Mouse (Mus musculus) heart, adult 2 months (tissue): ENCODE measurements around the gene Coq2. TPM values are rescaled to one million over a fixed set of nuclear protein-coding genes. Genes with fewer than 3 reads are reported as not detected.

Experiments used
- DNase-seq, 2 experiments: peaks; one replicate each; pipeline ENCODE4 v3.0.0; 2021
- H3K27ac ChIP-seq: fragments of 200-600 bp; 2 replicates; pipeline ENCODE4 v1.8.1; 2022
- H3K27me3 ChIP-seq: fragments of 200-500 bp; 2 replicates; pipeline ENCODE4 v1.6.1; 2012; ENCODE audit warnings: mild to moderate bottlenecking, low read length, inconsistent platforms, mixed read lengths; ENCODE audit not compliant: control insufficient read depth, insufficient read depth
- H3K36me3 ChIP-seq: fragments of 200-500 bp; 2 replicates; pipeline ENCODE4 v1.6.1; 2012; ENCODE audit warnings: low read length, inconsistent platforms; ENCODE audit not compliant: control insufficient read depth, insufficient read depth
- H3K4me1 ChIP-seq: fragments of 200-500 bp; 2 replicates; pipeline ENCODE4 v1.6.1; 2011; ENCODE audit warnings: low read length; ENCODE audit not compliant: control insufficient read depth, insufficient read depth
- H3K4me3 ChIP-seq: fragments of 200-600 bp; 2 replicates; pipeline ENCODE4 v1.8.1; 2022
- H3K79me2 ChIP-seq: fragments of 200-500 bp; replicated peaks from 2 replicates; pipeline ENCODE4 v1.6.1; 2012; ENCODE audit warnings: mild to moderate bottlenecking, inconsistent platforms, low read length, moderate library complexity, mixed read lengths; ENCODE audit not compliant: control insufficient read depth, insufficient read depth
- H3K9ac ChIP-seq: fragments of 200-500 bp; 2 replicates; pipeline ENCODE4 v1.6.1; 2012; ENCODE audit warnings: low read depth, mild to moderate bottlenecking, control low read depth, inconsistent platforms, low read length, mixed read lengths
- CTCF ChIP-seq: fragments of 200-600 bp; IDR thresholded peaks from 2 replicates; pipeline ENCODE4 v1.8.1; 2022; ENCODE audit warnings: antibody characterized with exemption, mild to moderate bottlenecking, moderate library complexity
- EP300 ChIP-seq: fragments of 200-500 bp; IDR thresholded peaks from 2 replicates; pipeline ENCODE4 v1.6.1; 2011; ENCODE audit warnings: low read depth, low read length, control low read depth; ENCODE audit not compliant: insufficient read depth
- POLR2A ChIP-seq: fragments of 200-500 bp; IDR thresholded peaks from 2 replicates; pipeline ENCODE4 v1.6.1; 2011; ENCODE audit warnings: mild to moderate bottlenecking, low read depth, low read length, control low read depth; ENCODE audit not compliant: insufficient read depth
- WGBS: fragments of 180-500 bp; shearing (Covaris S2); methylation state at CpG from one replicate; pipeline ENCODE4 v1.1.7; 2018; 5-methylcytosine and 5-hydroxymethylcytosine counted together
- intact Hi-C: fragments of 180-260 bp; cut with DNase I; formaldehyde crosslinking; loops from one replicate; pipeline ENCODE4 v1.15.1; 2025
- polyA plus RNA-seq: library from polyadenylated mRNA; depleted of rRNA; stranded (reverse); fragments of >200 nt; gene quantifications from 2 replicates; pipeline ENCODE4 v1.2.3, GENCODE M21; 2012
- total RNA-seq, 2 experiments: library from RNA; stranded (reverse); gene quantifications; 2 replicates each; pipeline ENCODE4 v1.2.3; 2021

Gene Coq2
- total and polyA plus RNA-seq, 3 experiments: 95.9 to 109 (median 106) TPM

- TF ChIP-seq POLR2A (no peak), EP300 (no peak), CTCF (no peak)
- no peaks in the 10 kb centered on the region for H3K27me3 ChIP-seq
- intact Hi-C loops: no loop called here
- H3K79me2 ChIP-seq: no peaks in the 10 kb centered on the region
- H3K9ac ChIP-seq: no peak overlapping the region
- no peak overlapping the region for H3K4me3 ChIP-seq
- H3K36me3 ChIP-seq: no peaks in the 10 kb centered on the region
- no peak for DNase-seq
- 80% methylated on average over 6 of the region's 6 CpGs for WGBS
- no peaks in the 10 kb centered on the region; the same call in 1 of the 2 replicates for H3K4me1 ChIP-seq
- H3K27ac ChIP-seq: no peak overlapping the region
Measured at GRCm38 (mm10) chr5:100656352-100656751, 18.6 kb downstream of the Coq2 start.

- no peaks in the 10 kb centered on the region for H3K27me3 ChIP-seq
- intact Hi-C loops: no loop called here
- no peaks in the 10 kb centered on the region for H3K36me3 ChIP-seq
- H3K4me1 ChIP-seq: peaks cover 1% of the 10 kb centered on the region; the same call in 1 of the 2 replicates
- WGBS: 85% methylated on average over 9 of the region's 9 CpGs
- TF ChIP-seq POLR2A: no peak
- TF ChIP-seq CTCF: no peak
- TF ChIP-seq EP300: no peak
- no peak overlapping the region for H3K4me3 ChIP-seq
- DNase-seq: no peak
- H3K9ac ChIP-seq: no peak overlapping the region
- no peaks in the 10 kb centered on the region for H3K79me2 ChIP-seq
- H3K27ac ChIP-seq: no peak overlapping the region
Measured at GRCm38 (mm10) chr5:100652327-100652726, 22.6 kb downstream of the Coq2 start.

DNA sequence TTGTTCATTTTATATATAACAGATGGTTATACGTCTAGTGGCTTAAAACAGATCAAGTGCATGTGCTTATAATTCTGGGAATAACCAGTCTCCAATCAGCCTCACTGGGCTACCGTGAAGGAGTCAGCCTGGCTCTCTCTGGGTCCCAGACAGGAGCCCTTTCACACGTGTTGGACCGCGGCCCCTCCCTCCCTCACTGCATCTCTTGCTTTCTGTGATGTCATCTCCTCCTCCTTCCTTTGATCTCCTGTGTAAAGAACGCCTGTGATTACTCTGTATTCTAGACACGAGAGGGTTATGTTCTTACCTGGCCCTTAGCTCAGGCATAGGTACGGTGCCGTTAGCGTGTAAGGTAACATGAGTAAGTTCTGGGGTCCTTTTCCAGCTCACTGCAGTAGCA is 23.5 kb downstream of the Coq2 start:
- intact Hi-C loops: no loop called here
- Histone ChIP-seq H3K4me3 (no peak overlapping the region), H3K36me3 (no peaks in the 10 kb centered on the region), H3K79me2 (no peaks in the 10 kb centered on the region), H3K9ac (no peak overlapping the region), H3K27ac (no peak overlapping the region), H3K27me3 (no peaks in the 10 kb centered on the region), H3K4me1 (peaks cover 1% of the 10 kb centered on the region; the same call in 1 of the 2 replicates)
- 81% methylated on average over 10 of the region's 10 CpGs for WGBS
- TF ChIP-seq EP300: no peak
- TF ChIP-seq CTCF: no peak
- TF ChIP-seq POLR2A: no peak
- DNase-seq: no peak

GRCm38 (mm10) chr5:100650969-100651368 is 24.0 kb downstream of the Coq2 start:
- H3K27me3 ChIP-seq: no peaks in the 10 kb centered on the region
- H3K4me3 ChIP-seq: no peak overlapping the region
- WGBS: 77% methylated on average over 7 of the region's 7 CpGs
- H3K36me3 ChIP-seq: no peaks in the 10 kb centered on the region
- intact Hi-C loops: no loop called here
- TF ChIP-seq CTCF: no peak
- TF ChIP-seq EP300: no peak
- no peak for TF ChIP-seq POLR2A
- no peak for DNase-seq
- no peak overlapping the region for H3K9ac ChIP-seq
- no peaks in the 10 kb centered on the region for H3K79me2 ChIP-seq
- no peak overlapping the region for H3K27ac ChIP-seq
- H3K4me1 ChIP-seq: peaks cover 1% of the 10 kb centered on the region; the same call in 1 of the 2 replicates

GRCm38 (mm10) chr5:100648546-100648945 is 26.4 kb downstream of the Coq2 start:
- no peak for TF ChIP-seq POLR2A
- no peak for TF ChIP-seq EP300
- TF ChIP-seq CTCF: no peak
- Histone ChIP-seq H3K79me2 (no peaks in the 10 kb centered on the region), H3K36me3 (no peaks in the 10 kb centered on the region), H3K9ac (no peak overlapping the region), H3K4me3 (no peak overlapping the region), H3K27me3 (no peaks in the 10 kb centered on the region), H3K4me1 (peaks cover 5% of the 10 kb centered on the region), H3K27ac (no peak overlapping the region)
- intact Hi-C loops: no loop called here
- 42% methylated on average over 5 of the region's 6 CpGs for WGBS
- no peak for DNase-seq

DNA sequence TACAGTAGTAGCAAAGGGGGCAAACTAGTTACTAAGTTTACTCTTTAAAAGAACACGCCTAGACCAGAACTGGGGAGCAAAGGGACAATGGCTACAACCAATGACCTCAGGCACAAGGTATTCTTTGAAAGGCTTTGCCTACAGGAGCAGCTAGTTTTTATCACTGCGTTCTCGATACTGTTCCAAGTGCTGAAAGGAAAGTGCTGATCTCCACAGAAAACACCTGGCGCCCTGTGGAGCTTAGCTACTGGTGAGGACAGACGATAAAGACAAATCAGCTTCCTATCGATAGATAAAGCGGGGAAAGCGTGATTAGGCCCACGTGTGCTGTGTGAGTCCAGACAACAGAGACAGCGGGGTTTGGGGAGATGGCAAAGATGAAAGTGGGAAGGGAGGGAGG is 26.9 kb downstream of the Coq2 start:
- 18% methylated on average over 10 of the region's 10 CpGs for WGBS
- TF ChIP-seq EP300 (no peak), POLR2A (no peak), CTCF (no peak)
- no peak overlapping the region for H3K9ac ChIP-seq
- H3K36me3 ChIP-seq: no peaks in the 10 kb centered on the region
- peaks cover 6% of the 10 kb centered on the region for H3K4me1 ChIP-seq
- H3K4me3 ChIP-seq: no peak overlapping the region
- no peak overlapping the region for H3K27ac ChIP-seq
- H3K79me2 ChIP-seq: no peaks in the 10 kb centered on the region
- no peak for DNase-seq
- no peaks in the 10 kb centered on the region for H3K27me3 ChIP-seq
- intact Hi-C loops: no loop called here
